Mouse (Mus musculus): ENCODE results near the gene Mitd1. TPM values are rescaled to one million over a fixed set of nuclear protein-coding genes. Genes with fewer than 3 reads are reported as not detected.

Mitd1 gene
- polyA plus RNA-seq, 2 experiments, result 14.7 to 14.8 TPM

DNA sequence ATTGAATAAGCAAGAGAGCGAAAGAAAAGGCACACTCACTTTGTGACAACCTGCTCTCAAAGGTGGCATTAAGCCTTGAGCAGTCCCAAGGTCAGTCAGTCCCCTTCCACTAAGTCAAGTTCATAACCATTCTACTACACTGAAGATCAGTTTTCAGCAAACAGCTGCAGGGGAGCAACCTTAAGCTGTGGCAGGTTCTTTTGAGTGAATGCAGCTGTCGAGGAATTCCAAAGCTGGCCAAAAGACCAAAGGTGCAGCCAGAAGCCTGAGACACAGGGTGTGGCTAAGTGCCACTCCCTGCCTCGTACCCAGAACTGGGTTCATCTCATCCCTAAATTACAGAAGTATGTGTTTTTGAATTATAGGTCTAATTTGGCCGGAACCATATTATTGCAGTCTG is 9.6 kb upstream of the Mitd1 start:
- Histone ChIP-seq H3K9ac (replicated peaks) (no peak overlapping the region), H3K27ac (no peak overlapping the region), H3K4me2 (ENCODE audit: low read depth) (no peak overlapping the region), H3K9me3 (ENCODE audit: control insufficient read depth, low read length) (no peaks in the 10 kb centered on the region), H3K27me3 (ENCODE audit: control insufficient read depth, insufficient read depth, low read length) (no peaks in the 10 kb centered on the region), H3K4me1 (replicated peaks; ENCODE audit: control insufficient read depth in 2 of 2, insufficient read depth in 2 of 2, low read length in 1 of 2) (no peaks in the 10 kb centered on the region), H3K36me3 (replicated peaks; ENCODE audit: control insufficient read depth, insufficient read depth, low read depth) (peaks cover 32% of the 10 kb centered on the region), H3K4me3 (ENCODE audit: insufficient read depth in 1 of 2, low read depth in 2 of 2, low read length in 2 of 2) (no peak overlapping the region)
- DNase-seq (ENCODE audit: low read depth in 3 of 3, low spot score in 3 of 3) (no peak), ATAC-seq (ENCODE audit: insufficient read depth) (no peak)
- TF ChIP-seq CTCF (IDR thresholded peaks at IDR 0.05; ENCODE audit: low read depth) (no peak), EP300 (IDR thresholded peaks at IDR 0.05; ENCODE audit: low read depth) (no peak)
- WGBS (ENCODE audit: insufficient replicate concordance), result 74% methylated on average over 4 of the region's 4 CpGs

DNA sequence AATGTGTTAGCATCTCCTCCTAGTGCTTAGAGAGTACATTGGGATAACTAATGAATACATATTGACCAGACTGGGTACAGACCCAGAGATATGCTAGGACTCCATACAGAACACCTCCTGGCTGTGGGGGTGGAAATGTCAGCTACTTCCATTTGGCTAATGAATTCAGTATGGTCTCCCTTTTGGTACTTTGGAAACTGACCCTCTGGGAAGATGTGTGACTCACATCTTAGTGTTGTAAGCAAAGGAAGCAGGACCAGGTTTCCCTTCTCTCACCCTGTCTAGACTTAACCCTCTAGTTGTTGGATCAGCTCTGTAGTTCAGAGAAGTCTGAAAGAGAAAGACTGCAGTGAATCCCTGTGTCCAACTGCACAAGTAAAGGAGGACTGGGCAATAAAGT is 4.4 kb upstream of the Mitd1 start:
- TF ChIP-seq CTCF (IDR thresholded peaks at IDR 0.05; ENCODE audit: low read depth) (no peak), EP300 (IDR thresholded peaks at IDR 0.05; ENCODE audit: low read depth) (no peak)
- DNase-seq (ENCODE audit: low read depth in 3 of 3, low spot score in 3 of 3), result no peak
- Histone ChIP-seq H3K27me3 (ENCODE audit: control insufficient read depth, insufficient read depth, low read length) (no peaks in the 10 kb centered on the region), H3K9ac (replicated peaks) (no peak overlapping the region), H3K9me3 (ENCODE audit: control insufficient read depth, low read length) (no peaks in the 10 kb centered on the region), H3K27ac (no peak overlapping the region), H3K36me3 (replicated peaks; ENCODE audit: control insufficient read depth, insufficient read depth, low read depth) (peaks cover 37% of the 10 kb centered on the region), H3K4me3 (ENCODE audit: insufficient read depth in 1 of 2, low read depth in 2 of 2, low read length in 2 of 2) (no peak overlapping the region), H3K4me2 (ENCODE audit: low read depth) (no peak overlapping the region), H3K4me1 (replicated peaks; ENCODE audit: control insufficient read depth in 2 of 2, insufficient read depth in 2 of 2, low read length in 1 of 2) (peaks cover 1 to 6% of the 10 kb centered on the region in 2 experiments)
- ATAC-seq (ENCODE audit: insufficient read depth), result no peak

DNA sequence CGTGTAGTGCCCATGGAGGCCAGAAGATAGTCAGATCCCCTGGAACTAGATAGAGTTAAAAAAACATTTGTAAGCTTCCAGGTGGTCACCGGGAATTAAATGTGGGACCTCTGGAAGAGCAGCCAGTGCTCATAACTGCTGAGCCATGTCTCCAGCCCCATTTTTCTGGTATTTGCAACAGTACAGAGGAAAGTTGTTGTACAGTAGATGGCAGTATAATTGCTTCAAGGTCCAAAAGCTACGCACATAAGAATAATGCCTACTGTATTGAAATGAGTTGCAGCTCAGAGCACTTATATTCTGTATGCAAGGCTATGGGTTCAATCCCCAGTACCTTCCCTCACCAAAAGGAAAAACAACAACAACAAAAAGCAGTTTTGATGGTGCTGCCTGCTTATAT is 1.2 kb upstream of the Mitd1 start:
- Histone ChIP-seq H3K9me3 (ENCODE audit: control insufficient read depth, low read length) (no peaks in the 10 kb centered on the region), H3K27me3 (ENCODE audit: control insufficient read depth, insufficient read depth, low read length) (no peaks in the 10 kb centered on the region), H3K4me3 (ENCODE audit: insufficient read depth in 1 of 2, low read depth in 2 of 2, low read length in 2 of 2) (peak overlapping the region; percentile 40 to 91; a peak in 3 of 4 replicates), H3K4me1 (replicated peaks; ENCODE audit: control insufficient read depth in 2 of 2, insufficient read depth in 2 of 2, low read length in 1 of 2) (peaks cover 9 to 13% of the 10 kb centered on the region in 2 experiments), H3K36me3 (replicated peaks; ENCODE audit: control insufficient read depth, insufficient read depth, low read depth) (peaks cover 19% of the 10 kb centered on the region), H3K9ac (replicated peaks) (peak overlapping the region; percentile 85), H3K4me2 (ENCODE audit: low read depth) (peak overlapping the region; percentile 92), H3K27ac (no peak overlapping the region)
- no peak for DNase-seq (ENCODE audit: low read depth in 3 of 3, low spot score in 3 of 3)
- WGBS (ENCODE audit: insufficient replicate concordance), result 46% methylated on average over 3 of the region's 3 CpGs
- no peak for ATAC-seq (ENCODE audit: insufficient read depth)
- peak; percentile 31; the same call in 1 of the 2 replicates for TF ChIP-seq CTCF (IDR thresholded peaks at IDR 0.05; ENCODE audit: low read depth)
- TF ChIP-seq EP300 (IDR thresholded peaks at IDR 0.05; ENCODE audit: low read depth), result no peak

DNA sequence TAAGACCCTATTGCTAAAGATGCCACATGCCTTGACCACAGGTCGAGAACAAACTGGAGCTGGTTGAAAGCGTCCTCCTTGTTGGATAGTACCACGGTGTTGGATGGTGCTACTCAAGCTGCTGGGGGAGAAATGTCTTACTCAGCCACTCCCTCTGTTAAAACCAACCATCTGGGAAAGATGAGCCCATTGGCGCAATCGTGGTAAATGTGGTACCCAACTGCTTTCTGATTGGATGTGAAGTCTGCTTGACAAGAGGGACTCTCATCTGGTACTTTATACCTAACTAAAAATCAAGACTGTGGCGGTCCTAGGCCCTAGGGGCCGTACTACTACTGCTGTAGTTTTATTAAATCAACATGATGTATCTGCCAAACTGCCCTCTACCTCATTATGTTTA is 1.0 kb downstream of the Mitd1 start:
- no peak for DNase-seq (ENCODE audit: low read depth in 3 of 3, low spot score in 3 of 3)
- H3K4me2 ChIP-seq (ENCODE audit: low read depth), result peak overlapping the region; percentile 92
- peak overlapping the region; percentile 82 for H3K27ac ChIP-seq
- no peaks in the 10 kb centered on the region for H3K27me3 ChIP-seq (ENCODE audit: control insufficient read depth, insufficient read depth, low read length)
- no peak for TF ChIP-seq CTCF (IDR thresholded peaks at IDR 0.05; ENCODE audit: low read depth)
- TF ChIP-seq EP300 (IDR thresholded peaks at IDR 0.05; ENCODE audit: low read depth), result no peak
- H3K4me3 ChIP-seq (ENCODE audit: insufficient read depth in 1 of 2, low read depth in 2 of 2, low read length in 2 of 2), result peak overlapping the region; percentile 91 to 99
- peaks cover 9 to 20% of the 10 kb centered on the region in 2 experiments for H3K4me1 ChIP-seq (replicated peaks; ENCODE audit: control insufficient read depth in 2 of 2, insufficient read depth in 2 of 2, low read length in 1 of 2)
- WGBS (ENCODE audit: insufficient replicate concordance), result 67% methylated on average over 7 of the region's 7 CpGs
- no peaks in the 10 kb centered on the region for H3K9me3 ChIP-seq (ENCODE audit: control insufficient read depth, low read length)
- no peaks in the 10 kb centered on the region for H3K36me3 ChIP-seq (replicated peaks; ENCODE audit: control insufficient read depth, insufficient read depth, low read depth)
- ATAC-seq (ENCODE audit: insufficient read depth), result no peak
- H3K9ac ChIP-seq (replicated peaks), result peak overlapping the region; percentile 85

DNA sequence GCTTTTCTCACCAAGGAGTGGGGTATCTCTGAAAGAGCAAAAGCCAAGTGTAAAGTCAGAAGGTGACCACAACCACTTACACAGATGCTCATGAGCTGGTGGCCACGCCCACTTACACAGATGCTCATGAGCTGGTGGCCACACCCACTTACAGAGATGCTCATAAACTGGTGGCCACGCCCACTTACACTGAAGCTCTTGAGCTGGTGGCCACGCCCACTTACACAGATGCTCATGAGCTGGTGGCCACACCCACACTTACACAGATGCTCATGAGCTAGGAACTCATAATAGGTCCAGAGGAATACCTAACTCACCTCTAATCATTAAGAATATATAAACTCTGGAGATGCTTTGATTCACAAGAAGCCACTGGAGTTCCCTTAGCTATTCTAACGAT is 5.8 kb downstream of the Mitd1 start:
- TF ChIP-seq EP300 (IDR thresholded peaks at IDR 0.05; ENCODE audit: low read depth), result no peak
- no peak for TF ChIP-seq CTCF (IDR thresholded peaks at IDR 0.05; ENCODE audit: low read depth)
- Histone ChIP-seq H3K36me3 (replicated peaks; ENCODE audit: control insufficient read depth, insufficient read depth, low read depth) (peaks cover 10% of the 10 kb centered on the region), H3K4me3 (ENCODE audit: insufficient read depth in 1 of 2, low read depth in 2 of 2, low read length in 2 of 2) (no peak overlapping the region), H3K9ac (replicated peaks) (no peak overlapping the region), H3K27me3 (ENCODE audit: control insufficient read depth, insufficient read depth, low read length) (no peaks in the 10 kb centered on the region), H3K9me3 (ENCODE audit: control insufficient read depth, low read length) (no peaks in the 10 kb centered on the region), H3K4me1 (replicated peaks; ENCODE audit: control insufficient read depth in 2 of 2, insufficient read depth in 2 of 2, low read length in 1 of 2) (peaks cover 3 to 19% of the 10 kb centered on the region in 2 experiments; a peak in 3 of 4 replicates), H3K4me2 (ENCODE audit: low read depth) (no peak overlapping the region), H3K27ac (no peak overlapping the region)
- WGBS (ENCODE audit: insufficient replicate concordance), result 42% methylated on average over 4 of the region's 4 CpGs
- ATAC-seq (ENCODE audit: insufficient read depth) (peak; percentile 57; the same call in 1 of the 2 replicates), DNase-seq (ENCODE audit: low read depth in 3 of 3, low spot score in 3 of 3) (peak; percentile 81 to 89 (median 82))
